Mouse (Mus musculus): ENCODE results near the gene Clp1. TPM values are rescaled to one million over a fixed set of nuclear protein-coding genes. Genes with fewer than 3 reads are reported as not detected.

The Clp1 gene
- total and polyA plus RNA-seq, 3 experiments: 27.1 to 29.8 TPM; not detected in 1

- Histone ChIP-seq H3K9me3 (replicated peaks; ENCODE audit: insufficient read depth, low read length) (no peaks in the 10 kb centered on the region), H3K79me2 (ENCODE audit: control insufficient read depth, insufficient read depth, low read length, poor library complexity) (no peaks in the 10 kb centered on the region)
These were observed 30.0 kb upstream of the Clp1 start for GRCm38 (mm10) chr2:84757026-84757682.

GRCm38 (mm10) chr2:84756245-84756644 lies 29.1 kb upstream of the Clp1 start:
- Histone ChIP-seq H3K27ac (ENCODE audit: control insufficient read depth, low read depth, low read length) (no peak overlapping the region), H3K9ac (ENCODE audit: control insufficient read depth, low read depth, low read length, poor library complexity, severe bottlenecking) (no peak overlapping the region), H3K4me1 (ENCODE audit: control insufficient read depth in 1 of 2, insufficient read depth in 2 of 2, low read length in 2 of 2) (no peaks in the 10 kb centered on the region), H3K79me2 (ENCODE audit: control insufficient read depth, insufficient read depth, low read length, poor library complexity) (no peaks in the 10 kb centered on the region), H3K36me3 (ENCODE audit: control insufficient read depth in 1 of 2, insufficient read depth in 2 of 2, low read length in 2 of 2) (no peaks in the 10 kb centered on the region), H3K4me3 (ENCODE audit: control insufficient read depth in 1 of 2, insufficient read depth in 1 of 2, low read depth in 2 of 2, low read length in 2 of 2) (no peak overlapping the region), H3K27me3 (ENCODE audit: control insufficient read depth in 1 of 2, insufficient read depth in 2 of 2, low read length in 2 of 2) (peaks cover 7 to 9% of the 10 kb centered on the region in 2 experiments), H3K9me3 (replicated peaks; ENCODE audit: insufficient read depth, low read length) (no peaks in the 10 kb centered on the region)
- TF ChIP-seq GATA1 (IDR thresholded peaks at IDR 0.05; ENCODE audit: low read depth, low read length) (no peak), TBP (IDR thresholded peaks at IDR 0.05; ENCODE audit: low read depth, low read length) (no peak), GABPA (IDR thresholded peaks at IDR 0.05; ENCODE audit: low read depth, low read length) (no peak), MAX (IDR thresholded peaks at IDR 0.05; ENCODE audit: low read length) (no peak), BHLHE40 (IDR thresholded peaks at IDR 0.05; ENCODE audit: borderline replicate concordance, low read depth, low read length) (no peak), ZC3H11A (IDR thresholded peaks at IDR 0.05; ENCODE audit: low read depth, low read length) (no peak), E2F4 (IDR thresholded peaks at IDR 0.05; ENCODE audit: borderline replicate concordance, low read depth, low read length) (no peak), MXI1 (IDR thresholded peaks at IDR 0.05; ENCODE audit: low read depth, low read length) (no peak), CHD1 (IDR thresholded peaks at IDR 0.05; ENCODE audit: low read depth, low read length) (no peak), SMC3 (IDR thresholded peaks at IDR 0.05; ENCODE audit: low read depth, low read length) (no peak), CTCF (IDR thresholded peaks at IDR 0.05 in 2 of 3, conservative IDR thresholded peaks at IDR 0.05 in 1 of 3; ENCODE audit: control insufficient read depth in 1 of 3, insufficient read depth in 1 of 3, low read depth in 2 of 3, low read length in 3 of 3, poor library complexity in 1 of 3, severe bottlenecking in 1 of 3) (no peak)
- DNase-seq (ENCODE audit: low read depth, low spot score): no peak

More at GRCm38 (mm10) chr2:84757026-84757682, 30.0 kb upstream of the Clp1 start:
- H3K27ac ChIP-seq (ENCODE audit: control insufficient read depth, low read depth, low read length): no peak overlapping the region
- DNase-seq (ENCODE audit: low read depth, low spot score): no peak
- TF ChIP-seq MAZ (IDR thresholded peaks at IDR 0.05; ENCODE audit: low read depth, low read length) (no peak), USF1 (IDR thresholded peaks at IDR 0.05; ENCODE audit: low read depth, low read length) (no peak), GABPA (IDR thresholded peaks at IDR 0.05; ENCODE audit: low read depth, low read length) (no peak), CTCF (IDR thresholded peaks at IDR 0.05 in 2 of 3, conservative IDR thresholded peaks at IDR 0.05 in 1 of 3; ENCODE audit: control insufficient read depth in 1 of 3, insufficient read depth in 1 of 3, low read depth in 2 of 3, low read length in 3 of 3, poor library complexity in 1 of 3, severe bottlenecking in 1 of 3) (no peak), EP300 (IDR thresholded peaks at IDR 0.05; ENCODE audit: low read depth in 1 of 2, low read length in 2 of 2) (no peak), BHLHE40 (IDR thresholded peaks at IDR 0.05; ENCODE audit: borderline replicate concordance, low read depth, low read length) (no peak), POLR2A (IDR thresholded peaks at IDR 0.05; ENCODE audit: control insufficient read depth in 1 of 2, insufficient read depth in 1 of 2, low read depth in 1 of 2, low read length in 2 of 2, poor library complexity in 1 of 2) (no peak), USF2 (IDR thresholded peaks at IDR 0.05; ENCODE audit: borderline replicate concordance in 1 of 2, insufficient read depth in 1 of 2, low read depth in 1 of 2, low read length in 2 of 2) (no peak), JUND (IDR thresholded peaks at IDR 0.05; ENCODE audit: low read depth, low read length) (no peak)
- no peak overlapping the region for H3K9ac ChIP-seq (ENCODE audit: control insufficient read depth, low read depth, low read length, poor library complexity, severe bottlenecking)
- no peaks in the 10 kb centered on the region for H3K36me3 ChIP-seq (ENCODE audit: control insufficient read depth in 1 of 2, insufficient read depth in 2 of 2, low read length in 2 of 2)
- H3K4me1 ChIP-seq (ENCODE audit: control insufficient read depth in 1 of 2, insufficient read depth in 2 of 2, low read length in 2 of 2): no peaks in the 10 kb centered on the region
- H3K27me3 ChIP-seq (ENCODE audit: control insufficient read depth in 1 of 2, insufficient read depth in 2 of 2, low read length in 2 of 2): peaks cover 9 to 10% of the 10 kb centered on the region in 2 experiments
- no peak overlapping the region for H3K4me3 ChIP-seq (ENCODE audit: control insufficient read depth in 1 of 2, insufficient read depth in 1 of 2, low read depth in 2 of 2, low read length in 2 of 2)
